Mouse (Mus musculus) subcutaneous adipose tissue, adult 2 months (tissue): ENCODE results near the gene Gfpt2. TPM values are rescaled to one million over a fixed set of nuclear protein-coding genes. Genes with fewer than 3 reads are reported as not detected.

Source experiments
- polyA plus RNA-seq: library from polyadenylated mRNA; depleted of rRNA; stranded (reverse); fragments of >200 nt; gene quantifications from 2 replicates; pipeline ENCODE4 v1.2.3, GENCODE M21; 2012; ENCODE audit warnings: low replicate concordance; rRNA removed

The Gfpt2 gene
- polyA plus RNA-seq = 19.5 and 35.7 TPM in 2 replicates

DNA sequence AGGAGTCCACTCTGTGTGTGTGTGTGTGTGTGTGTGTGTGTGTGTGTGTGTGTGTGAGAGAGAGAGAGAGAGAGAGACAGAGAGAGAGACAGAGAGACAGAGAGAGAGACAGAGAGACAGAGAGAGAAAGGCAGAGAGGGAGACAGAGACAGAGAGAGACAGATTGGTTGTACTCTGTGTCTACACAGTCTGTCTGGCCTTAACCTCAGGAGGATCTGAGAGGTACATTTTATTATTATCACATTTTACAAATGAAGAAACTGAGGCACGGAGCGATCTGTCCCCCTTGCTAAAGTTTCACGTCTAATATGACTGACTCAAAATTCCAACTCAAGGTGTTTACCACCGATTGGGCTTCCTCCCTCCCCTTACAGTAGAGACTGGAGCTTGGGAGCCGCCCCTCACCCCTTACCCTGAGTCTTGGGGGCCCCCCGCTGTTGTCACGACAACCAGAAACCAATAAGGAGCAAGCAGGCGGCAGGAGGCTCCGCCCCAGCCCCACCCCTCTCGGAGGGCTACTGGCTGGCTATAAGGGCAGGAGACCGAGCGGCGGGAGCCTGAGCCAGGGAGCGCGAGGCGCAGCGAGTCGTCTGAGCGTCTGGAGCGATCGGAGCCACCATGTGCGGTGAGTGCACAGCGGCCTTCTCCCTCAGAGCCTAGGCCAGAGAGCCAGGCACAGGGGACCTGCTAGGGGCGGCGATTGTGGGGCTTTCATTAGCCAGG is at the start of gene Gfpt2:
Gene Gfpt2, plus strand, starts transcription at position 560 of the 723 bp plus-strand sequence.

DNA sequence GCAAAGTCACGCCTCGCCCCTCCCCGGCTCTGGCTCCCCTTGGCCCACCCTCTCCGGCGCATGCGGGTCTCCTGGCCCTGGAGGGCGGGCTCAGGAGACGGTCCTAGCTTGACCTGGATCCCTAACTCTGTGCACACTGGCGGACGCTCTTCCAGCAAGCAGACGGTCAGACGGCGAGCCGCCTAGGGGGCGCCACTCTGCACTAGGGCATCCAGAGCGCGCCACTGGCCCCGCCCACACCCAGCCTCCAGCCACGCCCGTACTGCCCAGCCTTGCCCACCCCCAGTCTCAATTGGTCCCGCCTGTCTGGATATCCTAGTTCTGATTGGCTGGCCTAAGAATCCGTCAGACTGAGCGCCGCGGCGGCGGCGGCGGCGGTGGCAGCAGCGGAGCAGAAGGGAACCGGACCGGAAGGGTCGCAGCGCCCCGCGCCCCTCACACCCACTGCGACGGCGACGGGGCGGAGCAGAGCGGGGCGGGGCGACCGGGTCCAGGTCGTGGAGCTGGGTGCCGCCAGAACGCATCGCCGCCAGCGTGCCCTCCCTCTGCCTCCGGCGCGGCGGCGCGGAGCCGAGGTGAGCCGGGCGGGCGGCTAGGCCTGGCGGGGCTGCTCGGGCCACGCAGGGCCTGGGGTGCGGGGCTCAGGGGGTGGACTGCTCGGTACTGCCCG is 52.6 kb downstream of the Gfpt2 start, which contains the start of gene Mapk9:
Gene Mapk9, plus strand, starts transcription at position 351 of the 670 bp plus-strand sequence.

Other genes with a start within 250 kb of the Gfpt2 start
- gene Olfr1380, start 237.3 kb upstream of the Gfpt2 start, polyA plus RNA-seq = not detected in 2 replicates
- gene Flt4, start 184.9 kb upstream of the Gfpt2 start, polyA plus RNA-seq = 10.8 and 19.1 TPM in 2 replicates
- 1.1 and 2.2 TPM in 2 replicates for gene Scgb3a1, start 130.6 kb upstream of the Gfpt2 start, polyA plus RNA-seq
- gene Cnot6, start 81.5 kb upstream of the Gfpt2 start, polyA plus RNA-seq = 8.4 and 17.1 TPM in 2 replicates
- 21.8 and 27.5 TPM in 2 replicates for gene Mapk9, start 52.6 kb downstream of the Gfpt2 start, polyA plus RNA-seq
- 0.21 and 0.40 TPM in 2 replicates for gene Rasgef1c, start 107.7 kb downstream of the Gfpt2 start, polyA plus RNA-seq
- gene Rnf130, start 231.2 kb downstream of the Gfpt2 start, polyA plus RNA-seq = 46.4 and 70.9 TPM in 2 replicates